Mouse (Mus musculus) spleen, embryonic (tissue): ENCODE data around the gene Isca2.

Source experiments
- CTCF ChIA-PET: fragments of 350-600 bp; sonication (Branson Sonifier 250); formaldehyde crosslinking; loops from one replicate; lab custom pipeline; 2022; lab: Charles Lee

Isca2 gene

DNA sequence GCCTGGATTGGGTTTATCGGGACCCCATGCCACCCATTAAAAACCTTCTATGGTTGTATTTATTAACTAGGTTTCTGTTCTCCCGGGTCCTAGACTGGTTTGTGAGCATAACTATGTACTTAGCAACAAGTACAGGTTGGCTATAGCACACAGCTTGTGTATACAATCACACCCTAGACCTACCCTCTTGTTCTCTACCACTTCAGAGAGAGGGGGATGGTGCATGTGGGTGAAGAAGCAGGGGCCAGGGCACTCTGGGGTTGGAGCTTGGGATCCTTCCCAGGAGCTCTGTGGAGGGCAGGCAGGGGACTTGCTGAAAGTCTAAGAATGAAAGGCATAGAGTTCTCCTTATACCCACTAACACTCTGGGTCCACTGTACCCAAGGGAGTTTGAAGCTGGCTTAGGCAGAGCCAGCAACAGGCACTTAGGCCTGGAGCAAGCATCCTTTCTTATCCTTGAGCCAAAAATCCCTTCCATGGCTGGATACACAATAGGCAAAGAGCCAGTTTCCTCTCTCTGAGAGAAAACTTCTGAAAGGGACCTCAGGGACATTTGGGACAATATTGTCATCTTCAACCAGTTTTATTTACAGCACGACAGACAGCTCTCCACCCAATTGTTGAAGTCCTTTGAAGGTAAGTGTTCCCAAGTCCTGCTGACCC is 41.7 kb downstream of the Isca2 start:
- CTCF ChIA-PET, result no interaction called here

DNA sequence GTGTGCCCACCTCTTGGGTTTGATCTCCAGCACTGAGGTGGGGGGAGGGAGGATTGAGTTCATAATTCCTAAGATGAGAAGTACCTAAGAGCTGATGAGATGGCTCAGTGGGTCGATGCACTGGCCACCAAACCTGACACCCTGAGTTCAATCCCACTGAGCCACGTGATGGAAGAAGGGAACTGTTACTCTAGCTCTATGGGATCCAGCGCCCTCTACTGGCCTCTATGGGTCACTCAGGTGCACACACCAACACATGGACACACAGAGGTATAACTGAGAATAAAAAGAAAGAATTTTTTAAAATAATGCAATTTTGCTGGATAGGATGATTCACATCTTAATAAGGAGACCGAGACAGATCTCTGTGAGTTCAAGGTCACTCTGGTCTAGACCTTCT is 45.4 kb downstream of the Isca2 start:
- CTCF ChIA-PET, result interaction anchor here (0.6 kb wide), 1 partner anchor 8 kb away, joined by 4 read pairs; no protein-coding TSS in a partner anchor

DNA sequence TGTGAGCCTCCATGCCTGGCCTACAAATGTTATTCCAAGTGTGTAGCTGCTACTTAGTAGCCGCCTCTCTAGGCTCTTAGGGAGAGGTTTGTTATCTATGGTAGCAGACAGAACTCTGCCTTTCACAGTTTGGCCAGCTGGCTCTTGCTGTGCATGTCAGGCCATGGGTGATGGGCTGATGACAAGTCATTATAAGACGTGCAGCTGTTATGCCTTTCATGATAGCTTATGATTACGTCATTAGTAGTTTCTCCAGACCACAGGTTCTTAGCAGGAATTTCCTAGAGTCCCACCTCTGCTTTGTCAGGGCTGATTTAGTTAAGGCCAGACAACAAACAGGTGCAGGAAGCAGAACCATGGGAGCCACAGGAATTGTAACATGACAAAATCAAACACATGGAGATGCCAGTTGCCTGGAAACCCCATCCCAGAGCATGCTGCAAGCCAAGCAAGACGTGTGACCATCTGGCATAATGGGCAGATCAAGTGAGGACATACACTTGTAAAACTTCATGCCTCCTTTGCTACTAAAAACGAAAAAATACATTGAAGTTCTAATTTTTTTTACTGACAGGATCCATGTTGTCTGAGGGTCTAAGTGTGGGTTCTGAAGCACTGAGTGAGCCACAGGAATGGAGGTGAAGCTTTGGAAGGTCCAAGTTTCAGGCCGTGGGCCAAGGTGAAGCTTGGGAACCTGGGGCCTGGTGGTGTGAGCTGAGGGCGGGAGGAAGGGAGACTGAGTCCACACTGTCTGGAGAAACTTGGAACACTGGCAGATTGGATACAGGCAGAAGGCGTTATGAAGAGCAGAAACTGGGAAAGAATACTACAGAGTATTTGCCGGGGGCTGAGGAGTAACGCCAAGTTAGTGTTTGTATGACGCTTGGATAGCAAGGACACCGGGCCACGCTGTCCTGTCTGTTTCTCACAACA is 46.5 kb downstream of the Isca2 start:
- CTCF ChIA-PET, result no interaction called here

DNA sequence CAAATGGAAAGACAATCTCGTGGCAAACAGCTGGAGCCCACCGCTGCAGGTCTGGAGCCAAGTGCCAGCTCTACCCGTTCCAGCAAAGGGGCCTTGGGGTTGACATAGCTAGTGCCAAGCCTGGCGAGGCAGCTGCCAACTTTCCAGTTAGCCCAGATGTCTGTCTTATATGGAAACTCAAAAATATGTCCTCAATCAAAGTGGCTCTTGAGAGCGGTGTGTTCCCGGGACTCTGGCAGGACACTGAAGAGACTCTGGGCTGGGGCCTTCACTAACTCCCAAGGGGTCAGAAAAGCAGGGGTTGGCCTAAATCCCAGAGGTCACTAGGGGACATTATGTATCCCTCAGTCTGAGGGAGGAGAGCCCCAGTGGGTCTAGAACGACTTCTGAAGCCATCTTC is 50.5 kb downstream of the Isca2 start:
- CTCF ChIA-PET, result no interaction called here

DNA sequence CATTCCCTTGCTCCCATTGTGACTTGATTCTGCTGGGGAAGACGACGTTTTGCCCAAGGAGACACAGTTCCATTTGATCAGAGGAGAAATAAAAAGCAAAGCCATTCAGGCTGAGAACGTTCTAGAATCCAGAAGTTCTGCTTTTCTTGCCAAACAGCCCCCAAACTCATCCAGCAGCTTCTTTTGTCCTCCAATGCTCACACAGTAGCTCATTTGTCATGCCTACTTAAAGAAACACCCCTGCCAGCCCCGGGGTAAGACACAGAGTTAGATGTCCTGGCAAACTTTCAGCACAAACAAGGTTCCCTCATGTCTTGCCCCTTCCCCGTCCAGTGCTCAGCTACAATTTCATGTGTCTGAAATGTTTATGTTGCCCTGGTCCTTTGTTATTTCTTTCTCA is 51.2 kb downstream of the Isca2 start:
- CTCF ChIA-PET, result no interaction called here
